Mouse (Mus musculus) activated CD4-positive, CD25-positive, alpha-beta regulatory T cell (primary cell): ENCODE results near the gene Atp2b2. TPM values are rescaled to one million over a fixed set of nuclear protein-coding genes. Genes with fewer than 3 reads are reported as not detected.

Experiments used
- polyA plus RNA-seq, 2 experiments: library from polyadenylated mRNA; unstranded; fragments of 100-300 nt; shearing (Covaris generic); gene quantifications; one replicate each; pipeline ENCODE4 v1.2.1; 2017

Gene Atp2b2
- polyA plus RNA-seq: under 1 TPM in 1 of 2 experiments, not detected in 1; 0.48 TPM

GRCm38 (mm10) chr6:114042332-114042731 lies at the start of gene Atp2b2:
Atp2b2 (minus strand) TSS chr6:114042613.

GRCm38 (mm10) chr6:113740236-113741217 lies 301.9 kb downstream of the Atp2b2 start, which contains the start of gene Sec13:
Sec13 (minus strand) TSS chr6:113740743.

GRCm38 (mm10) chr6:113719878-113720277 lies 322.5 kb downstream of the Atp2b2 start, which contains the start of gene Ghrl:
Ghrl (minus strand) TSS chr6:113719880.

GRCm38 (mm10) chr6:113696582-113697221 lies 345.7 kb downstream of the Atp2b2 start, which contains the start of gene Tatdn2:
Tatdn2 (plus strand) TSS chr6:113697050.

Other genes with a start within 250 kb of the Atp2b2 start
- gene Slc6a11, start 88.6 kb upstream of the Atp2b2 start, polyA plus RNA-seq: not detected
- gene Slc6a1, start 240.0 kb upstream of the Atp2b2 start, polyA plus RNA-seq: under 1 TPM in 1 of 2 experiments, not detected in 1; 0.25 TPM